9 mouse cellular contexts compared by ENCODE assay signal in genomic region chr1:135020970-135021369, GRCm38 (mm10). TPM values are rescaled to one million over a fixed set of nuclear protein-coding genes. Genes with fewer than 3 reads are reported as not detected.
A peak's percentile ranks its signal among the peaks of the same experiment; 100 is the strongest.
DNase-seq lines count a peak whose midpoint lies in the region; ATAC-seq lines count a peak whose summit lies in the region.
"Had no signal": no experiment of that assay in that cellular context is flagged by ENCODE, and none has a peak within 500 bp of the region (broad histone marks: within the 10 kb centered on the region; RNA-seq: fewer than 3 reads in every experiment).

No protein-coding gene starts in this region.

- WGBS in forebrain, embryonic 14.5 days, result 31% methylated on average over 5 of the region's 5 CpGs
- WGBS in forebrain, embryonic 10.5 days, result 83% methylated on average over 5 of the region's 5 CpGs
- 12% methylated on average over 5 of the region's 5 CpGs for WGBS in kidney, embryonic 14.5 days
- WGBS in stomach, embryonic 14.5 days, result under 1% methylated on average over 5 of the region's 5 CpGs

- H3K4me2 ChIP-seq in forebrain, embryonic 14.5 days (ENCODE audit: low read length), result no peak overlapping the region
- H3K4me2 ChIP-seq in kidney, embryonic 14.5 days (replicated peaks; ENCODE audit: low read depth, low read length), result peak overlapping the region; percentile 15; the same call in 1 of the 2 replicates
- no peak overlapping the region for H3K4me2 ChIP-seq in stomach, embryonic 14.5 days (replicated peaks; ENCODE audit: low read depth, low read length)
- H3K4me2 ChIP-seq: midbrain, embryonic 12.5 days had no signal

- no peak overlapping the region for H3K4me3 ChIP-seq in forebrain, embryonic 14.5 days (ENCODE audit: low read depth, low read length)
- no peak overlapping the region for H3K4me3 ChIP-seq in forebrain, embryonic 10.5 days
- no peak overlapping the region for H3K4me3 ChIP-seq in kidney, embryonic 14.5 days (ENCODE audit: low read length)
- no peak overlapping the region for H3K4me3 ChIP-seq in stomach, embryonic 14.5 days (ENCODE audit: low read depth, low read length)
- H3K4me3 ChIP-seq: midbrain, embryonic 12.5 days had no signal

- ATAC-seq in forebrain, embryonic 14.5 days, result peak; percentile 63
- ATAC-seq in kidney, embryonic 14.5 days (ENCODE audit: low FRiP score, low TSS enrichment), result peak; percentile 24; the same call in 1 of the 2 replicates
- peak; percentile 47; the same call in 1 of the 2 replicates for ATAC-seq in stomach, embryonic 14.5 days (ENCODE audit: insufficient number of reproducible peaks, insufficient read depth, low FRiP score, low read depth)

- DNase-seq in forebrain, embryonic 14.5 days (ENCODE audit: low spot score), result peak; percentile 58
- no peak for DNase-seq in forebrain, embryonic 10.5 days (ENCODE audit: extremely low spot score, low spot score)
- peak; percentile 59 for DNase-seq in lung, postnatal 10 days
- no peak for DNase-seq in lung, postnatal 36 days
- DNase-seq in spleen, postnatal 10 days (ENCODE audit: low spot score in 2 of 2), result no peak
- DNase-seq in gastrocnemius, adult 8-10 months (ENCODE audit: low spot score in 2 of 2), result no peak

- peaks cover 22% of the 10 kb centered on the region for H3K4me1 ChIP-seq in forebrain, embryonic 14.5 days (ENCODE audit: control insufficient read depth, insufficient read depth, low read length)
- peaks cover 29% of the 10 kb centered on the region for H3K4me1 ChIP-seq in forebrain, embryonic 10.5 days
- H3K4me1 ChIP-seq in kidney, embryonic 14.5 days (ENCODE audit: control insufficient read depth, insufficient read depth, low read length), result peaks cover 33% of the 10 kb centered on the region
- H3K4me1 ChIP-seq in stomach, embryonic 14.5 days (ENCODE audit: control insufficient read depth, insufficient read depth, low read length), result peaks cover 23% of the 10 kb centered on the region

- H3K27me3 ChIP-seq in forebrain, embryonic 14.5 days (replicated peaks; ENCODE audit: control insufficient read depth, insufficient read depth, low read length), result no peaks in the 10 kb centered on the region
- no peaks in the 10 kb centered on the region; the same call in 1 of the 2 replicates for H3K27me3 ChIP-seq in forebrain, embryonic 10.5 days (ENCODE audit: poor library complexity, severe bottlenecking)
- peaks cover 26% of the 10 kb centered on the region for H3K27me3 ChIP-seq in kidney, embryonic 14.5 days (ENCODE audit: control insufficient read depth, insufficient read depth, low read length)
- no peaks in the 10 kb centered on the region for H3K27me3 ChIP-seq in stomach, embryonic 14.5 days (ENCODE audit: control insufficient read depth, insufficient read depth, low read length)

- H3K36me3 ChIP-seq in forebrain, embryonic 14.5 days (ENCODE audit: control insufficient read depth, insufficient read depth, low read length), result no peaks in the 10 kb centered on the region
- no peaks in the 10 kb centered on the region for H3K36me3 ChIP-seq in forebrain, embryonic 10.5 days (replicated peaks)
- H3K36me3 ChIP-seq in kidney, embryonic 14.5 days (ENCODE audit: control insufficient read depth, insufficient read depth, low read length), result no peaks in the 10 kb centered on the region
- H3K36me3 ChIP-seq in stomach, embryonic 14.5 days (ENCODE audit: control insufficient read depth, insufficient read depth, low read length), result no peaks in the 10 kb centered on the region
- H3K36me3 ChIP-seq: midbrain, embryonic 12.5 days had no signal

- no peak overlapping the region for H3K27ac ChIP-seq in forebrain, embryonic 14.5 days (ENCODE audit: low read depth, low read length)
- no peak overlapping the region for H3K27ac ChIP-seq in forebrain, embryonic 10.5 days
- H3K27ac ChIP-seq in kidney, embryonic 14.5 days (ENCODE audit: low read depth, low read length), result peak overlapping the region; percentile 19; the same call in 1 of the 2 replicates
- H3K27ac ChIP-seq in stomach, embryonic 14.5 days (ENCODE audit: low read length), result no peak overlapping the region
- H3K27ac ChIP-seq: midbrain, embryonic 12.5 days had no signal

- H3K9me3 ChIP-seq in forebrain, embryonic 14.5 days (replicated peaks; ENCODE audit: control insufficient read depth, low read length), result no peaks in the 10 kb centered on the region
- no peaks in the 10 kb centered on the region for H3K9me3 ChIP-seq in forebrain, embryonic 10.5 days
- no peaks in the 10 kb centered on the region for H3K9me3 ChIP-seq in kidney, embryonic 14.5 days (ENCODE audit: control insufficient read depth, low read length)
- H3K9me3 ChIP-seq in stomach, embryonic 14.5 days (ENCODE audit: control insufficient read depth, low read depth, low read length), result no peaks in the 10 kb centered on the region
- H3K9me3 ChIP-seq: midbrain, embryonic 12.5 days had no signal

- no peak overlapping the region for H3K9ac ChIP-seq in forebrain, embryonic 14.5 days (ENCODE audit: low read length)
- H3K9ac ChIP-seq in kidney, embryonic 14.5 days (ENCODE audit: low read depth, low read length), result no peak overlapping the region
- H3K9ac ChIP-seq in stomach, embryonic 14.5 days (replicated peaks; ENCODE audit: low read depth, low read length), result no peak overlapping the region
- H3K9ac ChIP-seq: midbrain, embryonic 12.5 days had no signal

RNA-seq across cellular contexts. Expression of gene Ube2t, which starts 58.6 kb away (rescaled TPM):
- polyA plus RNA-seq in forebrain, embryonic 14.5 days (2014; fragmentation: Nextera tagmentation; extraction: Ambion mirVana), result 27.5 and 33.8 TPM in 2 replicates
- 58.0 and 58.9 TPM in 2 replicates for polyA plus RNA-seq in forebrain, embryonic 10.5 days (2016; fragmentation: Nextera tagmentation; extraction: Ambion mirVana)
- polyA plus RNA-seq in kidney, embryonic 14.5 days (2014; fragmentation: Nextera tagmentation; extraction: Ambion mirVana), result 40.6 and 50.3 TPM in 2 replicates
- polyA plus RNA-seq in stomach, embryonic 14.5 days (2014; fragmentation: Nextera tagmentation; extraction: Ambion mirVana), result 34.2 and 35.1 TPM in 2 replicates
- 1 to 10 TPM; 3.6 to 9.1 (median 6.4) TPM for total RNA-seq in gastrocnemius, adult 8-10 months (2022)

Comparison
In these comparisons a context has a peak if more than half of its experiments do, and no peak if none do; other contexts are left out.
1. DNase-seq: peak in forebrain, embryonic 14.5 days (single experiment) and lung, postnatal 10 days (single experiment); none in forebrain, embryonic 10.5 days (single experiment), lung, postnatal 36 days (single experiment), spleen, postnatal 10 days (0 of 2) and gastrocnemius, adult 8-10 months (0 of 2).
2. Peak in every context shown above with its lines, with median percentiles within 50 percentile points of each other: ATAC-seq.